Mouse (Mus musculus): ENCODE results near the gene Bcl2.

GRCm38 (mm10) chr1:106569674-106570073, 144.4 kb downstream of the Bcl2 start:
- TF ChIP-seq POLR2A (IDR thresholded peaks at IDR 0.05; ENCODE audit: extremely low read depth, insufficient read depth, low read length) (no peak), CTCF (IDR thresholded peaks at IDR 0.05; ENCODE audit: extremely low read depth, insufficient read depth, low read length) (no peak)
